7 mouse cellular contexts compared by ENCODE assay signal in genomic region chr16:94816391-94816790, GRCm38 (mm10).
DNase-seq lines count a peak whose midpoint lies in the region; ATAC-seq and TF ChIP-seq lines count a peak whose summit lies in the region.

No protein-coding gene starts in this region.

- no peaks in the 10 kb centered on the region for H3K36me3 ChIP-seq in midbrain, embryonic 14.5 days (ENCODE audit: control insufficient read depth, insufficient read depth, low read length)
- H3K36me3 ChIP-seq in midbrain, embryonic 15.5 days (replicated peaks), result no peaks in the 10 kb centered on the region
- no peaks in the 10 kb centered on the region for H3K36me3 ChIP-seq in kidney, adult 2 months (ENCODE audit: control insufficient read depth, insufficient read depth, low read length)

- H3K9ac ChIP-seq in midbrain, embryonic 14.5 days (replicated peaks; ENCODE audit: low read length), result no peak overlapping the region
- no peak overlapping the region for H3K9ac ChIP-seq in midbrain, embryonic 15.5 days

- H3K27ac ChIP-seq in midbrain, embryonic 14.5 days (replicated peaks; ENCODE audit: low read depth, low read length), result no peak overlapping the region
- H3K27ac ChIP-seq in midbrain, embryonic 15.5 days, result no peak overlapping the region
- no peak overlapping the region for H3K27ac ChIP-seq in bone marrow, adult 2 months (ENCODE audit: control insufficient read depth, insufficient read depth, low read depth, low read length, poor library complexity)
- H3K27ac ChIP-seq in cortical plate, adult 2 months (ENCODE audit: insufficient read depth, low read length), result no peak overlapping the region
- H3K27ac ChIP-seq in kidney, adult 2 months (ENCODE audit: insufficient read depth, low read depth, low read length), result no peak overlapping the region

- no peak for ATAC-seq in midbrain, embryonic 14.5 days (ENCODE audit: low FRiP score, low TSS enrichment)
- no peak for ATAC-seq in midbrain, embryonic 15.5 days (replicated peaks)

- no peak overlapping the region for H3K4me3 ChIP-seq in midbrain, embryonic 14.5 days (replicated peaks; ENCODE audit: low read depth, low read length)
- no peak overlapping the region for H3K4me3 ChIP-seq in midbrain, embryonic 15.5 days
- H3K4me3 ChIP-seq in bone marrow, adult 2 months (replicated peaks; ENCODE audit: control insufficient read depth, low read depth, low read length), result no peak overlapping the region
- H3K4me3 ChIP-seq in cortical plate, adult 2 months (ENCODE audit: insufficient read depth, low read length), result no peak overlapping the region
- H3K4me3 ChIP-seq in kidney, adult 2 months (ENCODE audit: insufficient read depth, low read depth, low read length), result no peak overlapping the region

- no peaks in the 10 kb centered on the region for H3K4me1 ChIP-seq in midbrain, embryonic 14.5 days (ENCODE audit: control insufficient read depth, insufficient read depth, low read length)
- H3K4me1 ChIP-seq in midbrain, embryonic 15.5 days, result no peaks in the 10 kb centered on the region
- no peaks in the 10 kb centered on the region for H3K4me1 ChIP-seq in bone marrow, adult 2 months (ENCODE audit: control insufficient read depth, insufficient read depth, low read length)
- H3K4me1 ChIP-seq in cortical plate, adult 2 months (ENCODE audit: control insufficient read depth, insufficient read depth, low read length), result no peaks in the 10 kb centered on the region; the same call in 1 of the 2 replicates
- H3K4me1 ChIP-seq in kidney, adult 2 months (ENCODE audit: control insufficient read depth, insufficient read depth, low read length), result no peaks in the 10 kb centered on the region

- no peaks in the 10 kb centered on the region for H3K27me3 ChIP-seq in midbrain, embryonic 14.5 days (ENCODE audit: control insufficient read depth, insufficient read depth, low read length)
- H3K27me3 ChIP-seq in midbrain, embryonic 15.5 days (replicated peaks), result no peaks in the 10 kb centered on the region
- no peaks in the 10 kb centered on the region for H3K27me3 ChIP-seq in kidney, adult 2 months (replicated peaks; ENCODE audit: control insufficient read depth, insufficient read depth, low read length)

- 28% methylated on average over 6 of the region's 6 CpGs for WGBS in midbrain, embryonic 14.5 days
- 24% methylated on average over 6 of the region's 6 CpGs for WGBS in midbrain, embryonic 15.5 days
- WGBS in bone marrow, adult 2 months, result 22% methylated on average over 6 of the region's 6 CpGs
- WGBS in kidney, adult 2 months, result 17% methylated on average over 6 of the region's 6 CpGs

- no peak overlapping the region for H3K4me2 ChIP-seq in midbrain, embryonic 14.5 days (ENCODE audit: low read length)
- H3K4me2 ChIP-seq in midbrain, embryonic 15.5 days, result no peak overlapping the region

- TF ChIP-seq POLR2A in bone marrow, adult 2 months (IDR thresholded peaks at IDR 0.05; ENCODE audit: borderline replicate concordance, control insufficient read depth, low read depth, low read length), result no peak
- no peak for TF ChIP-seq POLR2A in cortical plate, adult 2 months (IDR thresholded peaks at IDR 0.05; ENCODE audit: extremely low read depth, insufficient read depth, low read length)
- no peak for TF ChIP-seq POLR2A in kidney, adult 2 months (IDR thresholded peaks at IDR 0.05; ENCODE audit: low read depth, low read length)

- peak; percentile 35; the same call in 1 of the 2 replicates for TF ChIP-seq CTCF in bone marrow, adult 2 months (IDR thresholded peaks at IDR 0.05; ENCODE audit: control insufficient read depth, insufficient read depth, low read length)
- TF ChIP-seq CTCF in cortical plate, adult 2 months (IDR thresholded peaks at IDR 0.05; ENCODE audit: extremely low read depth, insufficient read depth, low read length), result peak; percentile 65
- TF ChIP-seq CTCF in kidney, adult 2 months (conservative IDR thresholded peaks at IDR 0.05; ENCODE audit: insufficient read depth, insufficient read length, low read depth, low read length), result peak; percentile 48

- H3K9me3 ChIP-seq in midbrain, embryonic 14.5 days (ENCODE audit: control insufficient read depth, low read length), result peaks cover 16% of the 10 kb centered on the region
- peaks cover 4% of the 10 kb centered on the region for H3K9me3 ChIP-seq in midbrain, embryonic 15.5 days

- peak; percentile 85 for DNase-seq in midbrain, embryonic 14.5 days
- peak; percentile 27 for DNase-seq in kidney, adult 2 months
- DNase-seq in lung, postnatal 14 days, result peak; percentile 26
- DNase-seq in spleen, postnatal 14 days (ENCODE audit: low spot score in 2 of 2), result no peak

Comparison
In these comparisons a context has a peak if more than half of its experiments do, and no peak if none do; other contexts are left out.
1. DNase-seq: peak in midbrain, embryonic 14.5 days (single experiment), kidney, adult 2 months (single experiment) and lung, postnatal 14 days (single experiment); none in spleen, postnatal 14 days (0 of 2).
2. Peak in every context shown above with its lines, with median percentiles within 50 percentile points of each other: CTCF ChIP-seq.